Mouse (Mus musculus): ENCODE results near the gene Daglb. TPM values are rescaled to one million over a fixed set of nuclear protein-coding genes. Genes with fewer than 3 reads are reported as not detected.

Gene Daglb
- polyA plus RNA-seq, 1 experiment from 2014 or later: 22.8 TPM

DNA sequence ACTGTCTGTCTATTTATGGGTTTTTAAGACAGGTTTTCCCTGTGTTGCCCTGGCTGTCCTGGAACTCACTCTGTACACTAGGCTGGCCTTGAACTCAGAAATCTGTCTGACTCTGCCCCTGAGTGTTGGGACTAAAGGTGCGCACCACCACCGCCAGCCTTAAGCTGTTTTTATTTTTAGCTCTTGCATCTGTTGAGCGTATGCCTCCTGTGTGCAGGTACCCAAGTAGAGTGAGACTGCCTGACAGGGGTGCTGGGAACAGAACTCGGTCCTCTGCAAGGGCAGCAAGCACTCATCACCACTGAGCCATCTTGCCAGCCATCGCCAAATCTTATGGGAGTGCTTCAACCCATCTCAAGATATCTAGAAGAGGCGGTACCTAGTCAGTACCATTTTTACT is 11.6 kb downstream of the Daglb start:
- H3K36me3 ChIP-seq (ENCODE audit: control insufficient read depth, insufficient read depth, low read length): peaks cover 48% of the 10 kb centered on the region
- no peak for ATAC-seq
- H3K4me2 ChIP-seq (ENCODE audit: low read length): no peak overlapping the region
- H3K9ac ChIP-seq (ENCODE audit: low read depth, low read length): no peak overlapping the region
- H3K4me1 ChIP-seq (ENCODE audit: control insufficient read depth, insufficient read depth, low read length): no peaks in the 10 kb centered on the region
- H3K27ac ChIP-seq (ENCODE audit: low read length): no peak overlapping the region
- WGBS: 94% methylated on average over 6 of the region's 6 CpGs
- no peaks in the 10 kb centered on the region for H3K9me3 ChIP-seq (replicated peaks; ENCODE audit: control insufficient read depth, low read length, poor library complexity, severe bottlenecking)
- H3K4me3 ChIP-seq (ENCODE audit: low read depth, low read length): no peak overlapping the region
- H3K27me3 ChIP-seq (ENCODE audit: control insufficient read depth, insufficient read depth, low read depth, low read length): no peaks in the 10 kb centered on the region

DNA sequence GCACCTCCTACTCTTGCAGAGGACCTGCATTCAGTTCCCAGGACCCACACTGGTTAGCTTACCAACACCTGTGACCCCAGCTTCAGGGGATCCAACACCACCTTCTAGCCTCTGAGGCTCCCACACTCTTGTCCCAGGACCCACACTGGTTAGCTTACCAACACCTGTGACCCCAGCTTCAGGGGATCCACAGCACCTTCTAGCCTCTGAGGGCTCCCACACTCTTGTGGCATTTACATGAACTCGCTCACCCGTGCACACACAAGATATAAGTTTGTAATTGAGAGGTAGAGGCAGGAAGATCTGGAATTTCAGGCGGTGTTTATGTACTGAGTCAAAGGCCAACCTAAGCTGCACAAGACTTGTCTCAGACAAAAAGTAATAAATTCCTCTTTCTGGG is 13.5 kb downstream of the Daglb start:
- Histone ChIP-seq H3K27me3 (ENCODE audit: control insufficient read depth, insufficient read depth, low read depth, low read length) (no peaks in the 10 kb centered on the region), H3K36me3 (ENCODE audit: control insufficient read depth, insufficient read depth, low read length) (peaks cover 52% of the 10 kb centered on the region), H3K9ac (ENCODE audit: low read depth, low read length) (no peak overlapping the region), H3K9me3 (replicated peaks; ENCODE audit: control insufficient read depth, low read length, poor library complexity, severe bottlenecking) (no peaks in the 10 kb centered on the region), H3K27ac (ENCODE audit: low read length) (no peak overlapping the region), H3K4me1 (ENCODE audit: control insufficient read depth, insufficient read depth, low read length) (no peaks in the 10 kb centered on the region), H3K4me2 (ENCODE audit: low read length) (no peak overlapping the region), H3K4me3 (ENCODE audit: low read depth, low read length) (no peak overlapping the region)
- WGBS: 91% methylated on average over 3 of the region's 3 CpGs
- no peak for ATAC-seq

DNA sequence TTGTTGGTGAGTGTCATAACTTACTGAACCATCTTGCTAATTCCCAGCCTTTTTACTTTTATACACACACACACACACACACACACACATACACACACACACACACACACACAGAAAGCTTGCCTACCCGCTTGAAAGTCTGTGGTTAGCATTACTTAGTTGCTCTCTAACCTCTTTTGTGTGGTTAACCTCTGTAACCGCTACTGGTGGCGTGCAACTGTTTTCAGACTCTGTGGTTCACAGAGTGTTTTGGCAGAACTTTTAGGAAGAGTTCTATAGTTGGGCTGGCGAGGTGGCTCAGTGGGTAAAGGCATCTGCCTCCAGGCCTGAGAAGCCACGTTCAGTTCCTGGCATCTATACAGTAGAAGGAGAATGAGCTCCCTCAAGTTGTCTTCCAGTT is 20.6 kb downstream of the Daglb start:
- no peaks in the 10 kb centered on the region for H3K27me3 ChIP-seq (ENCODE audit: control insufficient read depth, insufficient read depth, low read depth, low read length)
- no peak overlapping the region for H3K27ac ChIP-seq (ENCODE audit: low read length)
- peaks cover 29% of the 10 kb centered on the region for H3K36me3 ChIP-seq (ENCODE audit: control insufficient read depth, insufficient read depth, low read length)
- H3K9me3 ChIP-seq (replicated peaks; ENCODE audit: control insufficient read depth, low read length, poor library complexity, severe bottlenecking): no peaks in the 10 kb centered on the region
- no peaks in the 10 kb centered on the region for H3K4me1 ChIP-seq (ENCODE audit: control insufficient read depth, insufficient read depth, low read length)
- H3K9ac ChIP-seq (ENCODE audit: low read depth, low read length): no peak overlapping the region
- H3K4me2 ChIP-seq (ENCODE audit: low read length): no peak overlapping the region
- ATAC-seq: no peak
- no peak overlapping the region for H3K4me3 ChIP-seq (ENCODE audit: low read depth, low read length)
- WGBS: 93% methylated on average over 5 of the region's 5 CpGs

DNA sequence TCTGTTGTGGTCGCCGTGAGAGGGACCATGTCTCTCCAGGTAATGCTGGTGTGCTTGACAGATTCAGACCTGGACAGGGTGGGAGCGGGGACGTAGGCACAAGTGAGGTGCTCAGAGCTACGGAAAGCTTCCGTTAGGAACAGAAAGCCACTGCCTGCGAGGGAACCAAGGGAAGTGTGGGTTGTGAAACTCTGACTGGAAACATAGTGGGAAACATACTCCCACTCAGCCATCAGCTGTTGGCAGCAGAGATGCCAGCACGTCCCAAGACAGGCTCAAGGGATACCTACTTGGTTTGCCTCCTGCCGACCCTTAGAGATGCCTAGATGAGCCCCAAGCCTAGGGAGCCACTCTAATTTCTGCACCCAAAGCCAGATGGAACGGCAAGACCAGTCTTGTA is 22.8 kb downstream of the Daglb start:
- no peak for ATAC-seq
- no peaks in the 10 kb centered on the region for H3K9me3 ChIP-seq (replicated peaks; ENCODE audit: control insufficient read depth, low read length, poor library complexity, severe bottlenecking)
- no peaks in the 10 kb centered on the region for H3K4me1 ChIP-seq (ENCODE audit: control insufficient read depth, insufficient read depth, low read length)
- no peak overlapping the region for H3K4me2 ChIP-seq (ENCODE audit: low read length)
- peaks cover 28% of the 10 kb centered on the region for H3K36me3 ChIP-seq (ENCODE audit: control insufficient read depth, insufficient read depth, low read length)
- 90% methylated on average over 10 of the region's 10 CpGs for WGBS
- no peak overlapping the region for H3K27ac ChIP-seq (ENCODE audit: low read length)
- no peaks in the 10 kb centered on the region for H3K27me3 ChIP-seq (ENCODE audit: control insufficient read depth, insufficient read depth, low read depth, low read length)
- no peak overlapping the region for H3K4me3 ChIP-seq (ENCODE audit: low read depth, low read length)
- no peak overlapping the region for H3K9ac ChIP-seq (ENCODE audit: low read depth, low read length)

DNA sequence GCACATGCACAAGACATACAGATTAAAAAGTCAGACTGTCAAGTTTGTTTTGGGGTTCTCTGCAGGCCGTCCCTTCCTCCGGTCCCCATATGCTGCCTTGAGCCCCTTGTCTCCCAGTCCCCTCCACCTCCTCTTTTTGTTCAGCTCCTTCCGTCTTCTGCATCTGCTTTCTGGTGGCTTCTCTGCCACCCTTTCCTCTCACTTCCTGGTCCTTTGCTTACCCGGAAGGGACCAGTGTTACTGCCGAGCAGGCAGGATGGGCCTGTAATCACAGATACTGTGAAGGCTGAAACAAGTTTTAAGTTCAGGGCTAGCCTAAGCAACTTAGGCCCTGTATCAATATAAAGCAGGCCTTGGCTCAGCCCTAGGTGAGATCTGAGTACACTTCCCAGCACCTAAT is 23.6 kb downstream of the Daglb start:
- no peaks in the 10 kb centered on the region for H3K9me3 ChIP-seq (replicated peaks; ENCODE audit: control insufficient read depth, low read length, poor library complexity, severe bottlenecking)
- WGBS: 94% methylated on average over 5 of the region's 5 CpGs
- no peak overlapping the region for H3K27ac ChIP-seq (ENCODE audit: low read length)
- no peaks in the 10 kb centered on the region for H3K4me1 ChIP-seq (ENCODE audit: control insufficient read depth, insufficient read depth, low read length)
- H3K36me3 ChIP-seq (ENCODE audit: control insufficient read depth, insufficient read depth, low read length): peaks cover 30% of the 10 kb centered on the region
- ATAC-seq: no peak
- H3K4me3 ChIP-seq (ENCODE audit: low read depth, low read length): no peak overlapping the region
- H3K9ac ChIP-seq (ENCODE audit: low read depth, low read length): no peak overlapping the region
- no peaks in the 10 kb centered on the region for H3K27me3 ChIP-seq (ENCODE audit: control insufficient read depth, insufficient read depth, low read depth, low read length)
- H3K4me2 ChIP-seq (ENCODE audit: low read length): no peak overlapping the region

DNA sequence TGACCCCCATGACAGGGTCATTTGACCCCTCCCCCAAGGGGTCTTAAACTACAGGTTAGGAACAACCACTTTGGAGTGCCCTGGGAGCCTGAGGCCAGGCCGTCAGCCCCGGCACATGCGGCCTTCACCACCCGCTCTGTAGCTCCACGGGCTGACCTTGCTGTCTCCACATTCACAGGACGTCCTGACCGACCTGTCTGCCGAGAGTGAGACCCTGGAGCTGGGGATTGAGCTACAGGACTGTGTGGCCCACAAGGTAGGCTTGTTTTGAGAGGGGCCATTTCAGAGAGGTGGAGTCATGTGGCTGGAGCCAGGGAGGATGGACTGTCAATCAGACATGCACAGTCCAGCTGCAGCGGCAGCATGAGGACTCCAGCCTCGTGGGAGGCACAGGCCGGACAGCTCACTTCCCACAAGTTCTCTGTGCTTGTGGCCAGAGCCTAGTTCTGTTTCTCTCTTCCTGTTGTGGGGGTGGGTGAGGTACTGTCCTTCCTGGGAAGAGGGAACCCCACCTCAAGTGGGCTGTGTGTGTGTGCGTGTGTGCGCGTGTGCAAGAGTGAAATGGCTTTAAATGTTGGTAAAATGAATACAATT is 25.5 kb downstream of the Daglb start:
- 91% methylated on average over 14 of the region's 14 CpGs for WGBS
- Histone ChIP-seq H3K27me3 (ENCODE audit: control insufficient read depth, insufficient read depth, low read depth, low read length) (no peaks in the 10 kb centered on the region), H3K27ac (ENCODE audit: low read length) (no peak overlapping the region), H3K9ac (ENCODE audit: low read depth, low read length) (no peak overlapping the region), H3K9me3 (replicated peaks; ENCODE audit: control insufficient read depth, low read length, poor library complexity, severe bottlenecking) (no peaks in the 10 kb centered on the region), H3K4me2 (ENCODE audit: low read length) (no peak overlapping the region), H3K36me3 (ENCODE audit: control insufficient read depth, insufficient read depth, low read length) (peaks cover 27% of the 10 kb centered on the region), H3K4me3 (ENCODE audit: low read depth, low read length) (no peak overlapping the region), H3K4me1 (ENCODE audit: control insufficient read depth, insufficient read depth, low read length) (no peaks in the 10 kb centered on the region)
- ATAC-seq: no peak

DNA sequence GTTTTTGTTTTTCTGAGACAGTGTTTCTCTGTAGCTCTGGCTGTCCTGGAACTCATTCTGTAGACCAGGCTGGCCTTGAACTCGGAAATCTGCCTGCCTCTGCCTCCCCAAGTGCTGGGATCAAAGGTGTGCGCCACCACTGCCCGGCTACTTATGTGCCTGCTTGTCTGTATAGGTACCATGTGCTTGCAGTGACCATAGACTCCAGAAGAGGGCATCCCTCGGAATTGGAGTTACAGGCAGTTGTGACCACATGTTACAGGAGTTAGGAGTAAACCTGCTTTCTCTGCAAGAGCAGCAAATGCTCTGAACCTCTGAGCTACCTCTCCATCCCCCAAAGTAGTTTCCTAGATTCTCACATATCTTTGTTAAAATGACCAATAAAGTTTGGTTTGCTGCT is 27.4 kb downstream of the Daglb start:
- no peak overlapping the region for H3K9ac ChIP-seq (ENCODE audit: low read depth, low read length)
- WGBS: 94% methylated on average over 4 of the region's 4 CpGs
- no peaks in the 10 kb centered on the region for H3K9me3 ChIP-seq (replicated peaks; ENCODE audit: control insufficient read depth, low read length, poor library complexity, severe bottlenecking)
- H3K4me2 ChIP-seq (ENCODE audit: low read length): no peak overlapping the region
- H3K27ac ChIP-seq (ENCODE audit: low read length): no peak overlapping the region
- H3K4me3 ChIP-seq (ENCODE audit: low read depth, low read length): no peak overlapping the region
- H3K36me3 ChIP-seq (ENCODE audit: control insufficient read depth, insufficient read depth, low read length): peaks cover 28% of the 10 kb centered on the region
- no peak for ATAC-seq
- H3K27me3 ChIP-seq (ENCODE audit: control insufficient read depth, insufficient read depth, low read depth, low read length): no peaks in the 10 kb centered on the region
- no peaks in the 10 kb centered on the region for H3K4me1 ChIP-seq (ENCODE audit: control insufficient read depth, insufficient read depth, low read length)

DNA sequence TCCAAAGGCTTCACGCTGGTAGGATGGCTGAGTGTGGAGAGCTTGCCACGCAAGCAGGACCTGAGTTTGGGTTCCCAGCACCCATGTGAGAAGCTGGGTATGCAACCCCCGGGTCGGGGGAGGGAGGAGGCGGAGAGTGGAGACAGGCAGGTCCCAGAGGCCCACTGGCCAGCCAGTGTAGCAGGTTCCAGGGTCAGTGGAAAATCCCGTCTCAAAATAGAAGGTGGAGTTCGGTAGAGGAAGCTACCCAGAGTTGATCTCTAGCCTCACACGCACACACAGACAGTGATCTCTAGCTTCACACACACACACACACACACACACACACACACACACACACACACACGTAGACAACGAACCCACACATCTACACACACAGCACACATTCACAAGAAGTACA is 28.8 kb downstream of the Daglb start:
- no peaks in the 10 kb centered on the region for H3K27me3 ChIP-seq (ENCODE audit: control insufficient read depth, insufficient read depth, low read depth, low read length)
- WGBS: 90% methylated on average over 8 of the region's 10 CpGs
- no peak overlapping the region for H3K4me3 ChIP-seq (ENCODE audit: low read depth, low read length)
- H3K36me3 ChIP-seq (ENCODE audit: control insufficient read depth, insufficient read depth, low read length): peaks cover 24% of the 10 kb centered on the region
- H3K27ac ChIP-seq (ENCODE audit: low read length): no peak overlapping the region
- no peaks in the 10 kb centered on the region for H3K4me1 ChIP-seq (ENCODE audit: control insufficient read depth, insufficient read depth, low read length)
- no peak for ATAC-seq
- H3K4me2 ChIP-seq (ENCODE audit: low read length): no peak overlapping the region
- no peak overlapping the region for H3K9ac ChIP-seq (ENCODE audit: low read depth, low read length)
- H3K9me3 ChIP-seq (replicated peaks; ENCODE audit: control insufficient read depth, low read length, poor library complexity, severe bottlenecking): no peaks in the 10 kb centered on the region

DNA sequence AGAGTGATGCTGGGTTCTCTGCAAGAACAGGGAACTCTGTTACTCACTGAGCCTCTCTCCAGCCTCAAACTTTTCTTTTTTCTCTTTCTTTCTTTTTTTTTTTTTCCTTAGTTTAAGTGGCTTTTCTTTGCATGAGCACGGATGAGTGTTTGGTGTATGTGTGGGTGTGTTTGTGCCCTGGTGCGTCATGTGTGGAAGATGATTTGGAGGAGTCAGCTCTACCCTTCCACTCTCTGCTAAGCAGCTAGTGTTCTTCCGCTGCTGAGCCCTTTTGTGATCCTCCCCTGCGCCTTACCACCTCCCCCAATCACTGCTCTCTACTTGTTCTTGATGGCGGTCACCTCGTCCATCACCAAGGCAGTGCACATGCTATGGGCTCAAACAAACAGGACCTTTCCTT is 31.3 kb downstream of the Daglb start:
- Histone ChIP-seq H3K4me1 (ENCODE audit: control insufficient read depth, insufficient read depth, low read length) (no peaks in the 10 kb centered on the region), H3K4me3 (ENCODE audit: low read depth, low read length) (no peak overlapping the region), H3K27ac (ENCODE audit: low read length) (no peak overlapping the region), H3K4me2 (ENCODE audit: low read length) (no peak overlapping the region), H3K36me3 (ENCODE audit: control insufficient read depth, insufficient read depth, low read length) (peaks cover 20% of the 10 kb centered on the region), H3K9me3 (replicated peaks; ENCODE audit: control insufficient read depth, low read length, poor library complexity, severe bottlenecking) (no peaks in the 10 kb centered on the region), H3K9ac (ENCODE audit: low read depth, low read length) (no peak overlapping the region), H3K27me3 (ENCODE audit: control insufficient read depth, insufficient read depth, low read depth, low read length) (no peaks in the 10 kb centered on the region)
- no peak for ATAC-seq
- WGBS: 95% methylated on average over 6 of the region's 6 CpGs

All from midbrain, embryonic 16.5 days (tissue).